Mouse (Mus musculus): ENCODE results near the gene Lrtm2.

Gene Lrtm2

DNA sequence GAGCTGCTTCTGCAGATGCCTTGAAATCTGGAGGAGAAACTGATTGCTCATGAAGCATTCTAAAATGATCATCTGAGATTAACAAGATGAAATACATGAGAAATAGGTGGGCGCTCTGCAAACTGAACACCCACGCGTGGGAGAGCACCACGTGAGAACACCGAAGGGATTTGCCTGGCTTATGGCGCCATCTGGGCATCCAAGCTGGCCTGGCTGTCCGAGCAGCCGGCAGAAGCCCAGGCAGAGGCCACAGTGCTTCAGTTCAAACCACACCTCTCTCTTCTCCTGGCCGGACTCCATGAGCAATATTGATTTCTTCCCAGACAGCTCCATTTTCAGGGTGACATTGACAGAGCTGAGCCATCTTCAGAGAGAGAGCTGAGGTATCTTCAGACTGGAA lies 49.8 kb downstream of the Lrtm2 start:
- DNase-seq (ENCODE audit: low spot score) = no peak

GRCm38 (mm10) chr6:119276713-119277112 lies 53.9 kb downstream of the Lrtm2 start:
- no peak for DNase-seq (ENCODE audit: low spot score)
